ENCODE assay signal across 17 mouse cellular contexts in genomic region chr14:35561244-35561893, GRCm38 (mm10).
DNase-seq lines count a peak whose midpoint lies in the region.
"Had no signal": no experiment of that assay in that cellular context is flagged by ENCODE, and none has a peak within 500 bp of the region (broad histone marks: within the 10 kb centered on the region; RNA-seq: fewer than 3 reads in every experiment).

No protein-coding gene starts in this region.

- peak; percentile 15 to 17 for DNase-seq in cerebellum, postnatal 10 days
- DNase-seq in cerebellum, postnatal 4 days (ENCODE audit: low spot score in 2 of 2) = no peak
- DNase-seq in left cerebral cortex, adult 18-20 months (ENCODE audit: low spot score in 2 of 2) = peak; percentile 17 to 29
- DNase-seq in left cerebral cortex, postnatal 4 days = no peak
- peak; percentile 76 for DNase-seq in brain, adult 2 months (ENCODE audit: low read depth, low spot score)
- DNase-seq in left cerebral cortex, postnatal 25 days (ENCODE audit: low spot score in 2 of 2) = peak; percentile 6 to 63
- DNase-seq in adrenal gland, adult 8-10 months = no peak
- DNase-seq: adrenal gland, postnatal 10 days; B cell, adult 2 months; cerebellum, adult 11-12 months; cerebellum, adult 9-10 months; cerebellum, postnatal 36 days; embryo, embryonic 11 days; gastrocnemius, postnatal 36 days; heart, adult 18-20 months; heart, postnatal 10 days; heart, postnatal 4 days had no signal

- intact Hi-C loops in left cerebral cortex, postnatal 4 days (cut with DNase I) = no loop called here
- intact Hi-C loops in left cerebral cortex, postnatal 25 days (cut with DNase I) = no loop called here

Comparison
In these comparisons a context has a peak if more than half of its experiments do, and no peak if none do; other contexts are left out.
1. DNase-seq: peak in cerebellum, postnatal 10 days (2 of 2), left cerebral cortex, adult 18-20 months (2 of 2), brain, adult 2 months (single experiment) and left cerebral cortex, postnatal 25 days (2 of 2); none in cerebellum, postnatal 4 days (0 of 2), left cerebral cortex, postnatal 4 days (single experiment) and adrenal gland, adult 8-10 months (single experiment).